Mouse (Mus musculus) frontal cortex, adult 2 months (tissue): ENCODE data around the gene Slc38a10. TPM values are rescaled to one million over a fixed set of nuclear protein-coding genes. Genes with fewer than 3 reads are reported as not detected.
A peak's percentile ranks its signal among the peaks of the same experiment; 100 is the strongest.

Experiments used
- DNase-seq, 2 experiments: peaks; one replicate each; pipeline ENCODE4 v3.0.0; 2022; ENCODE audit warnings: low spot score in 1 of 2; ENCODE audit errors: extremely low spot score in 1 of 2
- polyA plus RNA-seq: library from polyadenylated mRNA; depleted of rRNA; stranded (reverse); fragments of >200 nt; gene quantifications from 2 replicates; pipeline ENCODE4 v1.2.3, GENCODE M21; 2012; rRNA removed

Gene Slc38a10
- 62.5 and 62.6 TPM in 2 replicates for polyA plus RNA-seq

DNA sequence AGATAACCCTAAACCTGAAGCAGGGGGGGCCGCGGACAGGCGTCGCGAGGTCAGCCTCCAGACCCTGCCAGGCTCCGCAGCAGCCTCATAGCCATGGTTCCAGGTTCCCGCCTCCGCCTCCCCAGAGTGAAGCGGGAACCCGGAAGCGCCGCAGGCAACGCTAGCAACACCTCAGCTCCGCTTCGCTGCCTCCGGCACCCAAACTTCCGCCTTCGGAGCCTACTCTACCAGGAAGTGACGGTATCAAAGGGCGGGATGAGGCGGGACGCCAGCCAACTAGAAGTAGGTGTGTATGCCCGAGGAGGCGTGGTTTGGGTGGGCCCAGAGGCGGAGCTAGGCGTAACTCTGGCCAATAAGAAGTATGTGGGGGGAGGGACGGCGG lies at the start of gene Slc38a10:
Slc38a10 (minus strand) TSS at position 234 of the 382 bp plus-strand sequence.
- DNase-seq: peak; percentile 99 to 100

DNA sequence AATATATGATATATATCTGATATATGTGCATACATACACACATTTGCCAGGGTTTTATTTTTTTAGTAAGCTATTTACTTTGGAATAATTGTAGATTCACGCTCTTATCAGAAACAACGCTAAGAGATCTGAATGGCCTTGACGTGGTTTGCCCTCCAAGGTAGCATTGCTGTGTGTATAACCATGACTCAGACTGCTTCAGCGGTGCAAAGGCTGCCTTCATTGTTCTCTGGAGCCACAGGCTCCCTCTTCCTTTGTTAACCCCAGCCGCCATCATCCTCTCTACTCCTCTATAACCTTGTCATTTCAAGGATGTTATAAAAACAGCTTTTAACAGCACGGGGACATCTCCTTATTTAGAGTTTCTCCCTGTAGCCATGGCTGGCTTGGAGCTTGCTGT lies 49.5 kb upstream of the Slc38a10 start:
- no peak for DNase-seq

DNA sequence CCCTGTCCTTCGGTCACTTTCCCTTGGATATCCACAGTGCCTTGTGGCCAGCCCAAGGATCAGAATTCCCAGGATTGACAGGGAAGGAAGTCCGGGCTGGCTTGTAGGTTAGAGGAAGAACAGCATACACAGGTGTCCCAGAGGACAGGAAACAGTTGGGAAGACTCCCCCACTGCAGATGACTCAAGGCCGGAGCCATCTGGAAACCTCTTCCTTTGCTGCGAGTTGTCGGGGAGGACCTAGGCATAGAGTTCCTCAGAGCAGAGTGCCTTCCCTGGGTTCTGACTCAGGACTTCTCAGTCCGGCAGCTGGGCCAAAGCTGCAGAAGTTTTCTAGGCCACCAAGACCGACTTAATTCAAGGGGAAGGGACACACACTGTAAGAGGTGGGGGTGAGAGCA lies 48.6 kb upstream of the Slc38a10 start:
- DNase-seq: peak in 1 of 2 experiments; percentile 52

DNA sequence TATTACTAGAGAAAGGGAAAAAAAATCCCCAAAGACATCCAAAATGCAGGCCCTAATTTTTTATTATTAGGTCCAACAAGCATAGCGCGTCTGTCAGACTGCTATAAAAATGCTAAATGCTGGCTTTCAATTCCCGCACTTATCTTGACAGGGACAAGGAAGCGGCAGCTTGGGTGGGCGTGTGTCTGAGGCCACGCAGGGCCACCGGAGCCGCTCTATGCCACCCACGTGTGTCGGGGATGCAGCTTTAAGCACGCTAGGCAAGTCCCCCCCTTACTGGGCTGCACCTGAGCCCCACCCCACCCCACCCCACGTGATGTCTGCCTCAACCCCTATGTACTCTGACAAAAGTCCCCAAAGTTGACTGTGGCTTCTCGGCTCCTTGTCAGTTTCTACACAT lies 47.7 kb upstream of the Slc38a10 start:
- DNase-seq: no peak

DNA sequence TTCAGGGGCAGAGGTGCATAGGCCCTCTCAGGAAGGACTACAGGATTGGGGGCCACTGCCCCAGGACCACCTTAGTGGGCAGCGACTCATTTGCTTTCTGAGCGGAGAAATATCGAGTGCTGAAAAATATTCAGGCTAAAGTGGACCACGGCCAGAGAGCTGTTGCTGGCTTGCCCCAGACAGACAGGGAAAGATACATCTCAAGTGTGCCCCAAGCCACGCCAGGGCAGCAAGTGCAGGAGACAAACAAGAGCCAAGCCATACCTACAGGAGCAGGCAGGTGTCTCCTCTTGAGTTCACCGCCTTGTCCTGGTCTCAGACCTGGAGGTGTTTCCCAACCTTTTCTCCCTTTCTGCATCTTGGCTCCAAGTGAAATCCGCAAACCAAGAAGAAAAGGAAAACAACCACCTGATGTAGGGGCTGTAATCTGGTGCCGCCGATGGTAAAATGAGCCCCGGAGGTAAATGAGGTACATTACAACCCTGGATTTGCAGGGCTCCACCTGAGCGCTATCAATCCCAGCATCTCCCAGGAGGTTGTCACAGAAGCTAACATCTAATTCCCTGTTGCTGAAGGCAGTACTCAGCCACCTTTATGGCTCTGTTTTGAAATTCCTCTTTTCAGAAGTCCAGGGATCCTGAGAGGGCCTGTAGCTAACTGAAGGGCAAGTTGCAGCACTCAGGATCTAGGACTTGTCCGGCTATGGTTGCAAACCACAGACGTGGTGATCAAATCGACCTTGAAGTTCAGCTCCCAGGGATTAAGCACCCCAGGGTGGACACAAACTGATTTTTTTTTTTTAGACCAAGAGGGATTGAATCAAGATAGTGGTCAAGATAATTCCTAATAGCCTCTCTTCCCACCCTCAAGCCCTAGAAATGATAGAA lies 39.6 kb upstream of the Slc38a10 start:
- DNase-seq: no peak

DNA sequence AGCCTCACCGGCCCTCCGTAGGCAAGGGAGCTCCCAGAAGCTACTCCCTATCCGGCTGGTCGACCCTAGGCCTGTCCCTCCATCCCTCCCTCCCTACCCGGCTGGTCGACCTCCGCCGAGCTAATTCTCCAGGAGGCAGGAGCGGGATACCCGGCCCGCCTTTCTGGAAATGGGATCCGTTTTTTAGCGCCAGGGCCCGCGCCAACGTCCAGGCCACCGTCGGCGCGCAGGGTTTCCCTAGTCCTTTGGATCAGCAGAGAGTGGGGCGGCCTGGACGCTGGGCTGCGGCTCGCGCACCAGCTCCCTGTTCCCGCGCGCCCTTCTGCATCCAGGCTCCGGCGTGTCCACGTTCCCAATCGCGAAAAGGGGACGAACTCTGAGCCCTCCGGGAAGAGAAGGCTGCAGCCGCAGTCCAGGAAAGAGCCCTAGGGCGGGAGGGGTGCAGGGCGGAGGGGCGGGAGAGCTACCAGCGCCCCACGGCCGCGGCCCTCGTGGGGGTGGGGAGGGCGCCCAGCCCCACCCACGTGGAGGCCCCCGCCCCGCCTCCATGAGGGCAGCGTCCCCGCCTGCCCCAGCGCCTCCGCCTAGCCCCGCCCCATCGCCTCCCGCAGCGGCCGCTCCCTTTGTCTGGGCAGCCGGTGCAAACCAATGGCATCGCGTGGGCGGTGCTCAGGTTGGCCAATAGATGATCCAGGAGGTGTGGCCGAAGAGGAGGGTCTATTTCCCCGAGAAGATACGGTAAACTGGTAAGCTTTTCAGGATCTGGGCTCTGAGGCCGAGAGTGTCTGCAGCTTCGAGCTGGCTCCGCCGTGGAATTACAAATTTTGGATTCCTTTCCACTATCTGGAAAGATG lies 38.5 kb upstream of the Slc38a10 start:
- peak; percentile 98 to 99 for DNase-seq

DNA sequence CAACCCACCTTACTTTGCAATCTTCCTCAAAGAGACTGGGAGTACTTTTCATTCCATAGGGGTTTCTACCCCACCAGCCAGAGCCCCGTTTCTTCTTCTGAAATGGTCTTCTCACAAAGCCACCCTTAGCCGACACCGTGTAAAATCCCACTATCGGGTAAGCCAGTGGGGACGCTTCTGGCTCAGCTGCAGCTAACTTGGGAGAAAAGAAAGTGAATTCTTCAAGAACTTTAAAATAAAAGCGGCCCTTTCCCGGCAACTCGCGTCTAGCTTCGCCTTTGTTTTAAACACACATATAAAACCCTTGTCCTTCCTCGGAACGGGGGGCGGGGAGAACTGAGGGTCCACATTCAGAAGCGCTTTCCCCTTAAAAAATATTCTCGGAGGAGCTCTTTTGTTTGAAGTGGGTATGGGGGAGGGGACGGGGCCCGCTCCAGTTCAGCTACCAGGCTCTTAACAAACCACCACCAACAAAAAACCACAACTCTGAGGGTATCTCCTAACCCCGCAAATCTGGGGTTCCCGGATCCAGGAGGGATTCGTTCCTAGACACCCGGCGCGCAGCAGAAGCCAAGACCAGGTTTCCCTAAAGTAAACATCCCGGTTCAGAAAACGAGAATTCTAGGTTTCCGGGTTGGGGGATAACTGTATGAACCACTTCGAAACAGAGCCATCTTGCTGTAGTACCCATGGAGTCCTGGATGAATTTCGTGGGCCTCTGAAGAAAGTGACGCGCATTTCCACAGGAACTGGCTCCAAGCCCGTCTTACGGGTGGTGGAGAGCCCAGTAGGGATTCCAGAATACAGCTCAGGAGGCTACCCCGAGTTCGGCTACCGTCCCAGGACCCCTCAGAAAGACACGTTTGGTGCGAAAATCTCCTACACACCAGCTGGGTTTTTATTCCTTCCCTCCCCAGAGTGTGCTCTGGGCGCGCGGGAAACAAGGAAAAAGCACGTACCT lies 37.6 kb upstream of the Slc38a10 start:
- DNase-seq: peak in 1 of 2 experiments; percentile 44

DNA sequence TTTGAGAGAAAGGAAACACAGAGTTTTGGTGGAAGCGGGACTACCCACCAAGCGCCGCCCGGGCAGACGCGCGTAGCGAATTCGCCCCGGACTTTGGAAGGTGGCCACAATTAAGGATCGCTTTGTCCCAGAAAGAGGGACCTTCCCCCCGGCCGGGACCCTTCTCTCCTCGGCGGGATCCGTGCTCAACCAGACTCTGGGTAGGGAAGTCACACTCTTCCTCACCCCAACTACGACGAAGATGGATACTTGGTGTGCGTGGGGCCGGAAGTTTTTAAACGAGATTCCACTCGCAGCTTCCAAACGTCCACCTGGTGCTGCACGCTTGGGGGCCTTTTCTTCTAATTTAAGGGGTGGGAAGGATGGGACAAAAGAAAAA lies 36.9 kb upstream of the Slc38a10 start:
- DNase-seq: no peak

DNA sequence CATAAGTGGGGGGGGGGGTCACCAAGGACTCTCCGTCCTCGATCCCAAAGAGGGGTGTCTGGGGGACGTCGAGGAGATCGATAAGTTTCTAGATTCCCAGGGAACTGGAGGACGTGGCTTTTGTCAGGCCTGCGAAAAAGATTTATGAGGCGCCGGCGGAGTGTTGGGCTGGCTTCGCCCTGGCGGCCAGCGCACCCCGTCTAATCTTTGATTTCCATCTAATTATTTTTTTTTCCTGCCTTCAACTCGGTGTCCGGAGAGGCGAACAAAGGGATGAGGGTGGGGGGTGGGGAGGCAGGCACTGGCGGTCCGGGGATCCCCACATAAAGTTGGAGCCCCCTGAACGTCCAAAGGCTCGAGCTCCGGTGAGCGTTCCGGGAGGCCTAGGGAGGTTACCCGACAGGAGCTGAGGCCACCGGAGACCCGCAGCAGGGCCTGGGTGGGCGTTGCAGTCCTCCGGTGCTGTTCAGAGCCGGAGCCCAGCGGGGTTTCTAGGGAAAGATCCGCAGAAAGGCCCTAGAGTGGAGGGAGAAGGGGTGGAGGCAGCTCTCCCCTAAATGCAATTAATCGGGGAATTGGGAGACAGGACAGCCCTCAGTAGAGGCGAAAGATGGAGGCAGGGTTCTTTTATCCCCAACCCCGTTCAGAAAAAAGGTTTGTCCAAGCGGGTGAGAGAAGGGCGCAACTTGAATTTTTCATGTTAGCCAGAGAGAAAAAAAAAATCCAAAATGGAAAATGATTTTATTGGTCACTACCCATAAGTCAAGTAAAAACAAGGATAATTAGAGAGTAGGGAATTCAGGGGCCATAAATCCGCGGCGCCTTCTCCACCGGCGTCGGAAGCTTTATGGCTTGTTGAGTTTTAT lies 36.3 kb upstream of the Slc38a10 start:
- DNase-seq: no peak

DNA sequence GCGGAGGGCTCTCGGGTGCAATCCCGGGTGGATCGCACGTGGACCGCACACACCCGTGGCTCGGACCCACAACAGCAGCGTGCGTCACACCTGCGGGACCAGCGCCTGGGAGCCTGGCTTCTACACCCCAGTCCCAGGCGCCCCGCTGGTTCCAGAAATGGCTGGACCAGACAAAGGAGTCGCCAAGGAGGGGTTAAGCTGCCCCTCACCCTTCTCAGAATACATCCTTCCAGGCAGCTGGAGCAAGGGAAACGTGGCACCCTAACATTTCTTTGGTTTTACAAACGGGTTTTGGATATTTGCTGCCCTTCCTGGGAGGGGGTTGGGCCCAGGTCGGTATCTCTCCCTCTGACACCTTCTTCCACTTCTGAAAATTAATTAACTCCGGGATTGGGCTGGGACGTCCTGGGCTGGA lies 35.7 kb upstream of the Slc38a10 start:
- DNase-seq: no peak

DNA sequence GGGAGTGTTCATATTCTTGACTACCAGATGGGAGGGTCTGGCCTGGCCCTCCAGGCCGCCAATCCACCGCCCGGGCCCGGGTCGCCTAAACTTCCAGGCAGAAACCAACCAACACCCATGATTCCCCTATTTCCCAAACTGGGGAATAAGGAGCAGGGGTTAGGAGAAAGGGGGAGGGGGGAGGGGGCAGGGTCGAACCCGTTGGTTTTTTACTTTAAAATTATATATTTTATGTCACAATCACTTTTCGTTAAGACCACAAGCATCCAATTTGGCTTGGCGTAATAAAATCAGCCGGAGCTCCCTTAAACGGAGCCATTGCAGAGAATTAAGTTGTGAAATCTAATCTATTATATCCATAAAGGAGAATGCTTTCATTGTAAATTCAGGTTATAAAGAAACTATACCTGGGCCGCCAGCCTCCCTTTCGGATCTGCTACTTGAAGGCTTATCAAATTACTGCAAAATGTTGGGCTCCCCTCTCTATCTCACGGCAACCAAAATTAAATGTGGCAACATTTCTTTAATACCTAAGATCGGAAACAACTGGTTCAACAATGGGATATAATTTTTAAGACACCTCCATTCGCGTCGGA lies 35.1 kb upstream of the Slc38a10 start:
- DNase-seq: no peak

DNA sequence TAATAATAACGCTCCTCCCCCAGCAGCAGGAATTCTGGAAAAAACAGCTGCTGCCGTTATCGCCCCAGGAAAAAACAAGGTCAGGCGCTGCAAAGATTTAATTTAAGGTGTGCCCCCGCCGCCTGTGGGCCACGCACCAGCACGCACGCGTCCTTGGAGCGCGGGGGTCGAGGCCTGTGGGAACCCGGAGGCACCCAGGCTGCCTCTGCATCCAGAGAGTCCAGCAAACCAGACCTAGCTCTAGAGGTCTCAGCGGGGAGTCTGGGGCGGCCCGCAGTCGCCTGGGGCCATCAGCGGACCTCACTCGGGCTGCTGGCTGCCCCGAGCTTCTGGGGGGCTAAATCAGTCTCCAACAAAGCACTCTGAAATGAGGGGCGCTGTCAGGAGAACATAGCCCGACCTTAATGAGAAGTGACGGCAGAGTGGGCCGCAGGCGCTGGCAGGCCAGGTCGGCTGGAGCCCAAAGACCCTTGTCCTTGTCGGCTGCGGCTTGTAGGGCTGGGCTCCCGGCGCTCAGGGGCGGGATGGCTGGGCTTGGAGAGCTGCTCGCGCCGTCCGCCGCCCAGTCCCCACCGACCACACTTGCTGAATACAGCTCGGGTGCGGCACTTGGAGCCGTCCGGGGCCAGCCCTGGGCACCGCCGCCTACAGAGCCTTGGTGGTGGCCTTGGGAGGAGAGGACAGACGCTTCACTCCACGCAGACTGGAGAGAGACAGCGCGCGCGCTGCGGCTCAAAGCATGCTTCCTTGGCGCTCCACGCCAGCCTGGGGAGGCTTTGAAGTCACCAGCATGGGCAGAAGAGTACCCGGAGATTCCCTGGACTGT lies 34.4 kb upstream of the Slc38a10 start:
- DNase-seq: peak in 1 of 2 experiments; percentile 42

DNA sequence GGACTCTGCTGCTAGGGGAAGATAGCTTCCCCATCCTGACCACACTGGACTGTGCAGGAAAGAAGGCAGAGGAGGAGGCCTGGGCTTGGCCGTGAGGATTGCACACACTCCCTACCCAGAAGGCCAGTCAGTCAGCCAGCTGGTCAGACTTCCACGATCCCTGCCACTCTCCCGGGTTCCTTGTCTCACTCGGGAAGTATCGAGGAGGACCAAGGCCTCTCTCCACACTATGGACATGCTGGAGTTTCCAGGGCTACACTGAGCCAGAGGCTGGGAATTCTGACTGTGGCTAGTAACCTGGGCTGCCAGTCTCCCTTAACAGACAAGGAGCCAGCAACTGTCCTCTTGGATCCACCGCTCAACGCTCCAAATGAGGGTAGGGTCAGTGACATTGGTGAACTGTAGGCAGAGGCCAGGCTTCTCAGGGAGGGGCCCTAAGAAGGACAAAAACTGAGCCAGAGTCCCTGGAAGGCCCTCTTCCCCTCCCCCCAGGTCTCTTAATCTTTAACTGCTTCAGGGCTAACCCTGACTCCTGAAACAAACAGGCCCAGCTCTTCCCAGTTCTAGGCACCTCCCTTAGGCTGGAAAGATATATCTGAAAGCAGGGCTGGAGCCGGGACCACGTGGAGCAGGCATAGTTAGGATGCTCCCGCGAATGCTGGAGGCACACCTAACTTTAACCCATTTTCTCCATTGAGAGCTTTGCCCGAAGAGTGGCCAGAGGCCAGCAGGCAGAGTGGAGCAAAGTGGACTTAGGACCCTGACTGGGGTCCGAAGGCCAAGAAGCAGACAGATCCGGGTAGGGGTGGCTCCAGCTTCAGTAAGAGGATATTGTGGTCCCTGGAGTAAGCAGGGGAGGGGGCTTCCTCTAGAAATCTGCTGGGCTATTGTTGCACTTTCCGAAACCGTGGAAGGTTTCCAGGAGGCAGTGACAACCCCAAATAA lies 33.5 kb upstream of the Slc38a10 start:
- DNase-seq: no peak

DNA sequence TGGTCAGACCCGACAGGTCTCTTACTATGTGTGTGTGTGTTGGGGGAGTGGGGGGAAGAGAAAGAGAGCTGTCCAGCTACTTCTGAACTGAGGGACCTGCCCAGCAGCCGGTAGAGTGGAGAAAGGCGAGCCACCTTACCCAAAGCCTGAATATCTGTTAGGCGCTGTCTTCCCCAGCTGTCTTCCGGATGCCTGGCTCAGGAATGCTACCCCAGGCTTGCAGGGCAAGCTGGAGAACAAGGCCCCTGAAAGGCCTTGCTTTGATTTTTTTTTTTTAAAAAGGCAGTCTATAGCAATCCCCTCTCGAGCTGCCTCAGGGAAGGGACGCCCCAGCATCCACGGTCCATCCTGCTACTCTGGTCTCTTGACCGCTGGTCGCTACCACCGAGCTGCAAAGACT lies 32.6 kb upstream of the Slc38a10 start:
- no peak for DNase-seq

DNA sequence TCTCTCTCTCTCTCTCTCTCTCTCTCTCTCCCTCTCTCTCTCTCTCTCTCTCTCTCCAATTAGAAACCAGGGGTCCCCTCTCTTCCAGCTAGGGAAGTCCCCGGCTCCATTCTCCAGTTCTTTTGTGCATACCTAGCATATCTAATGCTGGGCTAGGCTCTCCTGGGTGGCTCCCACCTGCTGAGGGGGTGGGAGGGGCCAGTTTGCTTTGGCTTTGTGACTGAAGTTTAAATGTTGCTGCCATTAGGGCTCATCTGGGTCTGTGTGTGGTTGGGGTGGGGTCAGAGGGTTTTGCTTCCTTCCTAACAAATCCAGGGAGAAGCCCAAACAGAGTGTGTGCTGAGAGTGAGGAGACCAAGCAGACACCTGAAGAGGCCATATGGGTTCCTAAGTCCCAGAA lies 32.0 kb upstream of the Slc38a10 start:
- no peak for DNase-seq

DNA sequence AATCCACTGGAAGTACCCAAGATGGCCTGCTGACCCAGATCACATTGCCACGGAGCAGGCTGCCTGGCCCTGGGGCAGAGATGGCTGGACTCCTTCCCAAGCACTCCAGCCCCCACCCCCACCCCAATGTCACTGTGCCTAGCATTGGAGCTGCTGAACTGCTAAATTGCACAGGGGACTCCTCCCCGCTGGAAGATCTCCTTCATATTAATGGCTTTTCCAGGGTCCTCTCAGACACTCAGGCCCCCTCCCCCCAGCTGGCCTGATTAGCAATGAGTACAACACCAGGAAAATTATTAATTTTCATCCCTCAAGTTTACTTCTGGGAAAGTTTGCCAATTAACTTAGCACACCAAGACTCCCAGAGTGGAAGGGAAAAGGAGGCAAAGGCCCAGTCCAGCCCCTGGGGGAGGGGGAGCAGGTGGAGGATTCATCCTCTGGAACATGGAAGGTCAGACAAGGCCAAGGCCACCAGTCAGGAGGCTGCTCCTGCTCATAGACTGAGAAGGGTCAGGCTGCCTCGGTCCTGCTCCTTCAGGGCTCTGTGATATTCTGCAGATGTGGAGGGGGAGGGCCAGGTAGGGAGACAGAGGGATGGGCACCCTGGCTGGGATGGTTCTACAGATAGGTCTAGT lies 31.4 kb upstream of the Slc38a10 start:
- no peak for DNase-seq

DNA sequence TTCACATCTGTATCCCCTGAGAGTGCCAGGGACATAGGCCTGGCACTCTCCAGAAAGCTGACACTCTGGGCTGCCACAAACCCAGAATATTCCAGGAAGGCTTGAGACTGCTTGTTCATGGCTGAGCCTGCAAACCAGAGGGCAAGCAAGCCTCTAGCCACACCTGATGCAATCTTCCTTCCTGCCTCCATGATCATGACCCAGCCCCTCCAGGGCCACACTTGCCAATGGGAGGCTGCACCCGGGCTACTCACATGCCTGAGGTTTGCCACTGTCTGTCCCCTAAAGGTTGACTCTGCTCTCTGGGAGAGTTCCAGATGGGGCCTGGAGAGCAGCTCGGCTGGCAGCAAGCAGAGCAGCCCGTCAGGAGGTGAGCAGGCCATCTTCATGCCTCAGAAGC lies 30.2 kb upstream of the Slc38a10 start:
- DNase-seq: no peak
